Mouse (Mus musculus) bone marrow macrophage, adult 2 months (primary cell): ENCODE measurements around the gene Helq.

Experiments used
- CTCF ChIP-seq: IDR thresholded peaks from 2 replicates; pipeline ENCODE4 v1.5.1; 2012; ENCODE audit warnings: low read depth, mild to moderate bottlenecking, low read length, moderate library complexity
- POLR2A ChIP-seq: IDR thresholded peaks from 2 replicates; pipeline ENCODE4 v1.6.1; 2012; ENCODE audit warnings: mild to moderate bottlenecking, low read depth, low read length, borderline replicate concordance

- TF ChIP-seq CTCF (no peak), POLR2A (no peak)
Observed at GRCm38 (mm10) chr5:100818341-100818740, 19.9 kb upstream of the Helq start.
